Mouse (Mus musculus) left cerebral cortex, adult 8-10 months (tissue): ENCODE data around the gene Slc25a17. TPM values are rescaled to one million over a fixed set of nuclear protein-coding genes. Genes with fewer than 3 reads are reported as not detected.

Experiments used
- DNase-seq, 2 experiments: peaks; one replicate each; pipeline ENCODE4 v3.0.0; 2022; ENCODE audit warnings: low spot score in 2 of 2
- total RNA-seq, 4 experiments: library from RNA; stranded (reverse); gene quantifications; 2 replicates each; pipeline ENCODE4 v1.2.4; 2022

Gene Slc25a17
- total RNA-seq, result 10 to 100 TPM; 41.6 to 50.4 (median 43.6) TPM

GRCm38 (mm10) chr15:81360345-81361021, at the start of gene Slc25a17:
Gene Slc25a17, minus strand, starts transcription at chr15:81360812.
- DNase-seq, result peak; percentile 72 to 89

DNA sequence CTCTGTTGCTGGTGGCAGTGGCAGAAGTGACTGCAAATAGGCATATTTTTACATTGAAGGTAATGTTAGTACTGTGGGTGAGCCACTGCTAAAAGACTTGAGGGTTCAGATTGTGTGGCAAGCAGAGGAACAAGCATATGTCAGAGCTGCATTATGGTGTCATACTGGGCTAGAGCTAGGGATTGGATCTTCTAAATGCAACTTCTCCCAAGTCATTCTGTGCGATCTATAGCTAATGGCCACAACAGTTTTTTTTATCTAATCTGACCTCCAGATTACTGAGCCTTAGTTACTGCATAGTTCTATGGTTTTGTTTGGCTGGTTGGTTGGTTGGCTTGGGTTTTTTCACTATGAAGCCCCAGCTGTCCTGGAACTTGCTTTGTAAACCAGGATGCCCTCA, 47.6 kb upstream of the Slc25a17 start, which contains the start of gene Dnajb7:
Dnajb7 (minus strand) TSS at position 101 of the 400 bp plus-strand sequence.
- DNase-seq, result no peak

DNA sequence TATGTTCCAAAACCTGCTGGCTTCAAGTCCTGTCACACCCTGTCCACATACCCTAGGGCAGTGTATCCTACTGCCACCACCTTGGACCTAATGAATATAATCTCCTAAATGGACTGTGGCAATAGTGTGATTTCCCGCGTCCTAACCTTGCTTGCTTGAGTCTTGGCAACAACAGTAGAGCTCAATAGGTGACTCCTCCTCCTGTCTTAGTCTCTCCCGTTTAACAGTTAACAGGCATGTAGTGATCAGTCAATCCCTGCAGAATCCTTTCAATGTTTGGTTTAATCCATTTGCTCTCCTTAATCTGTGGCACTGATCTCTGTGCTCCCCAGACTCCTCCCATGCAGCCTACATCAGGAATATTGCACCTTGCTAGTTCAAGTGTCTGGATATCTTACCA, 44.4 kb upstream of the Slc25a17 start:
- no peak for DNase-seq

- peak; percentile 95 to 99 for DNase-seq
These were observed 39.2 kb upstream of the Slc25a17 start, which contains the start of the genes St13 and Xpnpep3 for GRCm38 (mm10) chr15:81399638-81400315. Gene St13, minus strand, starts transcription at chr15:81400077. Gene Xpnpep3, plus strand, starts transcription at chr15:81400138.

DNA sequence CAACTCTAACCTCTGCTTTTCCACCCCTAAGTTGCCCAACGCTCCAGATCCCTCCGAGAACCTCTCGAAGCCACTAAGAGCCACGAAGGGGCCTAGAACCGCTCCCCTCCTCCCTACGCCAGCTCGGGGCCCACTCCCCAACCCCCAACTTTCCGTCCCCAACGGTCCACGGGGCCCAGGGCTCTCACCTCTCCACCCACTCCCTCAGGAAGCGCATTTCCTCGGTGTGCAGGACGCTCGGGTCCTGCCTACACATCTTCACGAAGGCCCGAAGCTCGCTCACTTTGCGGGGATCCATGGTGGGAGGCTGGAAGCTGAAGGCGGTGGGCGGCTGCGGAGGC, 38.7 kb upstream of the Slc25a17 start:
- DNase-seq, result no peak

DNA sequence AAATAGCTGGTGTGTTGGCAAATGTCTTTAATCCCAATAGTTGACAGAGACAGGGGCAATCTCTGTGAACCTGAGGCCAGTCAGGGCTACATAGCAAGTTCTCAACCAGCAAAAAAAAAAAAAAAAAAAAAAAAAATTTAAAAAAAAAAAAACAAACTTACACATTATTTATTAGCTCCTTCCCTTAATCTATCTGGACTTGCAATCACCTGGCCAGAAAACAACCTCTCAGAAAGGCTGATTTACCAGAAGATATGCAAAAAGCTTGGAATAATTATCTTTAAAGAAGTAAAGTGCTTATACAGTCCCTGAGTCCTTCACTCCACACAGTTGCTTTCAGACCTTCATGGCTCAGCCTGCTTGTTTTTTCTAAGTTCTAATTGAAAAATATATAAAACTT, 37.6 kb upstream of the Slc25a17 start:
- no peak for DNase-seq

DNA sequence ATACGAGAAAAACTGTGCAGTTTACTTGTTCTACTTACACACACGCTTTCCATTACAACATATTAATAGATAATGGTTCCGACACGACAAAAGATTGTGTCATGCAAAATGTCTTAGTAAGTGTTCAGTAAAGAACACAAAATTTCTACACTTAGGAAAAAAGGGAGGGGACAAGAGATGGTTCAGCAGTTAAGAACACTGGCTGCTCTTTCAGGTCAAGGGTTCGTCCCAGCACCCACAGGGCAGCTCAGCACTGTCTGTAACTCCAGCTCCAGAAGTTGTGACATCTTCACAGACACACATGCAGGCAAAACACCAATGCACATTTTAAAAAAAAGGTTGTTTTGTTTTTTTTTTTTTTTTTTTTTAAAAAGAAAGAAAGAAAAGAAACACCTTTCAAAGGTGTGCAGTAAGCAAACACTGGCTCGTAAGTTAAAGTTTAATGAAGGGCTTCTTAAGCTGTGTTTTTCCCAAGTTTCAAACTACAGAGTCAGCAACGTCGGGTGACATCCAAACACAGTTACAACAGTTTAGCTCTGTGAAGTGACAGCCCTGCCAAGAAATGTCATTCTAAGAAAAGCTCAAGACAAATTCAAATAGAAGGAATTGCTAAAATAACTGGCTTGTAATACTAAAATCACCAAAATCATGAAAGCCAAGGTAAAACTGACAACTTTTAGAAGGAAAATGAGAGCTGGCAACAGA, 33.8 kb upstream of the Slc25a17 start:
- DNase-seq, result no peak

GRCm38 (mm10) chr15:81392997-81393396, 32.4 kb upstream of the Slc25a17 start:
- DNase-seq, result peak in 1 of 2 experiments; percentile 58

DNA sequence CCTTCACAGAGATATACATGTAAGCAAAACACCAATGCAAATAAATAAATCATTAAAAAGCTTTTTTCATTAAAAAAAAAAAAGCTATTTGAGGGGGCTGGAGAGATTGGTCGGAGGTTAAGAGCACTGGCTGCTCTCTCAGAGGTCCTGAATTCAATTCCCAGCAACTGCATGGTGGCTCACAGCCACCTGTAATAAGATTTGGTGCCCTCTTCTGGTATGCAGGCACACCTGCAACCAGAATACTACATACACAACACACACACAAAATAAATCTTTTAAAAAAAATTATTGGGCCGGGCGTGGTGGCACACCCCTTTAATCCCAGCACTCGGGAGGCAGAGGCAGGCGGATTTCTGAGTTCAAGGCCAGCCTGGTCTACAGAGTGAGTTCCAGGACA, 25.7 kb upstream of the Slc25a17 start:
- no peak for DNase-seq

DNA sequence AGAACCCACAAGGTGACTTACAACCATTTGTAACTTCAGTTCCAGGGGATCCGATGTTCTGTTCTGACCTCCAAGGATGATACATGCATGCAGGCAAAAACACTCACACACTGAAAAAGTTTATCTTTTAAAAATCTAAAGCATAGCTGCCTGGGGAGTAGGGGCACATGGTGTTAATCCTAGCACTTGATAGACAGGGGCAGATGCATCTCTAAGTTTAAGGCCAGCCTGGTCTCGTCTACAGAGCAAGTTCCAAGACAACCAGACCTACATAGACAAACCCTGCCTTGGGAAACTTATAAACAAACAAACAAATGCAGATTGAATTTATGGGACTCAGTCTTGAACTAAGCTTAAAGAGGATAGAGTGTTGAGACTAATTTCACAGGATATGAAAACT, 18.2 kb upstream of the Slc25a17 start:
- DNase-seq, result no peak

- DNase-seq, result no peak
These were observed 14.0 kb upstream of the Slc25a17 start for GRCm38 (mm10) chr15:81374621-81375020.

- DNase-seq, result no peak
These were observed 9.7 kb upstream of the Slc25a17 start for GRCm38 (mm10) chr15:81370356-81370755.

DNA sequence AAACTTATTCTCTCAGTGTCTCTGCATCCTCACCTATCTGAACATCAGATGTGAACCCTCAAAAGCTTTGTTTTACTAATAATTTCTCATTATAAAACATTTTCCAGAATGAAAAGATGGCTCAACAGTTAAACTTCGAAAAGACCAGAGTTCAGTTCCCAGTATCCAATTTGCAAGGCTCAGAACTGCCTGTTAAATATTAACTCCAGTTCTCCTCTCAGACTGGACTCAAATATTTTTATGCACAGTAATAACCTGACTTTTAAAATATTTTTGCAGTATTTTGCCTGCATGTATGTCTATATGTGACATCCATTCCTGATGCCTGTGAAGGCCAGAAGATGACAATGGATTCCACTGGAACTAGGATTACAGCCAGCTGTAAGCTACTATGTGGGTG, 8.0 kb upstream of the Slc25a17 start:
- DNase-seq, result no peak

GRCm38 (mm10) chr15:81366241-81366640, 5.6 kb upstream of the Slc25a17 start:
- DNase-seq, result no peak

DNA sequence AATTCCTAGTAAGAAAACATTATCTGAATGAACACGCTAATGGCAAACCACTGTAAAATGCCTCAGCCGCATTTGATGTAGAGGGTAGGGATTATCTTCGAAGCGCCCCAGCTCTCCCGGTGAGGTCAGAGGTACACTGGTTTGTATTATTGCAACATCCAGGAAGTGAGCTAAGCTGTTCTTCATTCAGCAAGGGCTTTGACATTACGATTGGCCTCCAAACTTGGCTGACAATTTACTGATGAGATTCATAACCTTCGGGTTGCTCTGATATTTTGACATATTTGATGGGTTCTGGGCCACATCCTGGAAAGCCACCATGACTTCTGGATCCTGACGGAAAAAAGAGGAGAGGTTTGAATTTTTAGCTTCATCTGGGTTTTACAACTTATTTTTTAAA, 4.6 kb upstream of the Slc25a17 start:
- DNase-seq, result no peak

- no peak for DNase-seq
These were observed 3.7 kb upstream of the Slc25a17 start for GRCm38 (mm10) chr15:81364271-81364670.

DNA sequence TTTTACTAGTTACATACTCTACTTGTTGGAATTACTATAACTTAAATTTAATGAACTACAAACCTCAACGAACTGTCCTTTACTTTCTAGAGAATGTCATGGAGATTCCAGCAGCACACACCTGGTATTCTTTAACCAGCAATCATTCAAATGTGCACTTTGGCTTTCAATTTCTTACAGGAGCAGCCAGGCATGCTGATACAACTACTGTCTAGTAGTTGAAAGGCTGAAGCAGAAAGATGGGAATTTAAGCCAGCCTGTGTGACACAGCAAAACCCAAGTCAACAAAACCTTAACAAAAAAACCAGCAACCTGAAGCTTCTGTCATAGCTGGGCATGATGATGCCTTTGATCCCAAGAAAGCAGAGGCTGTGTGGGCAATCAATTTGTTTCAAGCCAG, 1.9 kb upstream of the Slc25a17 start:
- DNase-seq, result no peak

GRCm38 (mm10) chr15:81361417-81362015, 904 bp upstream of the Slc25a17 start:
- no peak for DNase-seq

GRCm38 (mm10) chr15:81361022-81361404, 401 bp upstream of the Slc25a17 start:
- no peak for DNase-seq

DNA sequence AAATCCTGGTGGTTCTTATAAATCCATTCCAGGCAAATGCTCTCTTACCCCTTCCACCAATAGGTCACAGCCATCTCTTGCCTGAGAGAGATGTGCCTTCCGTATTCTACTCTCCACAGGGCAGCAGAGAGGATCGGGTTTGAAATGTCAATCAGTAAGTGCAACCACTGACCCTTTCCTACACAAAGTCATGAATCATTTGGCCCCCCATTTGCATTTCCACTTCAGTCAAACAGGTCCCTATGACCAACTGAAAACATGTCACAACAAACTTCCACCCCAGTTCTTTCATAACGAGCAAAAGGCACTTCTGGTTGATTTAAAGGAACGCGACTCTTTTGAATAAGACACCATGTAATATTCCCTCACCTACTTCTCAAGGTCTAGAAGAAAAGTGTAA, 1.2 kb downstream of the Slc25a17 start:
- no peak for DNase-seq

DNA sequence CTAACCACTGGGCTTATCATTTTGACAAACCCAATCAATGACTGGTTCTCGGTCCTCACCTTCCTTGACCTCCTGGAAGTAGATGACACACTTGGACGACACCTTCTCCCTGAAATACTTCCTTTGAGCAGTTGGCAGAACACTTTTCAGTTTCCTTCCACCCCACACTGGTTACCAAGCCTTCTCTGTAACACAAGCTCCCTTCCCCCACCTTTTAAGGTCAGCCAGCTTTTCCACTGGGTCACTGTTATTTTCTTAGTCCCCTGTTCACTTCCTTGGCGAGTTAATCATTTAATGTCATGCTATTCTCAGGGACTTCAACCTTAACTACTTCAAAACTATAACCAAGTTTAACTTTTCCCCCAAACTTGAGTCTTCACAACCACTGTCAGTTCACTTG, 1.7 kb downstream of the Slc25a17 start:
- DNase-seq, result no peak

DNA sequence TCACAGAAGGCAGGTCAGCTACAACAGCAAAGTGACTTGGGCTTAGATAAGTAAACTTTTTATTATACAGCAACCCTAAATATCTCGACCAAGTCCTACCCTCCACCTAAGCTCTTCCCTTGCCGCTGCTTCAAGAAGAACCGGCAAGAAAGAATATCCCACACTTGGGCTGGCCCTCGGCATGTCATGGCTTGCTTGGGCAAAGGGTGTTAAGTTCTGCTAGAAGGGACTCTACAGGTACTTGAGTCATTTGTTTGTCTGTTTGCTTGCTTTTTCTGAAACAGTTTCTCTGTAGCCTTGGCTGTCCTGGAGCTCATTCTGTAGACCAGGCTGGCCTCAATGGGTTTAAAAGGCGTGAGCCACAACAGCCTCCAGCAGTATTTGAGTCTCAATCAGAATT, 3.7 kb downstream of the Slc25a17 start:
- no peak for DNase-seq
